Mouse (Mus musculus): ENCODE measurements around the gene Akap11. TPM values are rescaled to one million over a fixed set of nuclear protein-coding genes. Genes with fewer than 3 reads are reported as not detected.
A peak's percentile ranks its signal among the peaks of the same experiment; 100 is the strongest.

The Akap11 gene
- total RNA-seq, 1 experiment: 25.3 TPM

GRCm38 (mm10) chr14:78459121-78459520 is 77.5 kb downstream of the Akap11 start:
- no peaks in the 10 kb centered on the region for H3K36me3 ChIP-seq (ENCODE audit: control insufficient read depth, insufficient read depth, low read length, poor library complexity, severe bottlenecking)
- no peaks in the 10 kb centered on the region for H3K9me3 ChIP-seq (ENCODE audit: control insufficient read depth, insufficient read depth, low read depth, low read length)
- H3K4me3 ChIP-seq (ENCODE audit: insufficient read depth in 1 of 2, low read depth in 1 of 2, low read length in 2 of 2, poor library complexity in 1 of 2, severe bottlenecking in 1 of 2): 0 out of 4 replicates have a peak overlapping the region, but pooled peaks of 1 of the 2 experiments have one; percentile 15
- H3K9ac ChIP-seq (ENCODE audit: insufficient read depth, low read depth, low read length, poor library complexity, severe bottlenecking): no peak overlapping the region
- DNase-seq (ENCODE audit: low read depth, low spot score): no peak
- TF ChIP-seq MAFK (IDR thresholded peaks at IDR 0.05; ENCODE audit: insufficient read depth, low read depth, low read length) (no peak), ZNF384 (IDR thresholded peaks at IDR 0.05; ENCODE audit: low read depth, low read length) (no peak), HCFC1 (IDR thresholded peaks at IDR 0.05; ENCODE audit: borderline replicate concordance, insufficient read depth, low read length) (no peak), CHD2 (IDR thresholded peaks at IDR 0.05; ENCODE audit: low read depth, low read length) (no peak), ZC3H11A (IDR thresholded peaks at IDR 0.05; ENCODE audit: borderline replicate concordance, low read depth, low read length) (no peak)
- no peaks in the 10 kb centered on the region for H3K4me1 ChIP-seq (ENCODE audit: control insufficient read depth in 2 of 2, insufficient read depth in 2 of 2, low read length in 2 of 2, poor library complexity in 1 of 2)
- no peak overlapping the region for H3K27ac ChIP-seq (ENCODE audit: insufficient read depth, low read depth, low read length, poor library complexity, severe bottlenecking)
- in situ Hi-C loops (cut with MboI; ENCODE audit: low sequenced_read_pairs in 2 of 2, unreplicated experiment in 2 of 2): no loop called here

GRCm38 (mm10) chr14:78458705-78459104 is 77.9 kb downstream of the Akap11 start:
- no peak overlapping the region for H3K27ac ChIP-seq (ENCODE audit: insufficient read depth, low read depth, low read length, poor library complexity, severe bottlenecking)
- DNase-seq (ENCODE audit: low read depth, low spot score): no peak
- in situ Hi-C loops (cut with MboI; ENCODE audit: low sequenced_read_pairs in 2 of 2, unreplicated experiment in 2 of 2): no loop called here
- H3K4me1 ChIP-seq (ENCODE audit: control insufficient read depth in 2 of 2, insufficient read depth in 2 of 2, low read length in 2 of 2, poor library complexity in 1 of 2): no peaks in the 10 kb centered on the region
- no peaks in the 10 kb centered on the region for H3K9me3 ChIP-seq (ENCODE audit: control insufficient read depth, insufficient read depth, low read depth, low read length)
- TF ChIP-seq CHD2 (IDR thresholded peaks at IDR 0.05; ENCODE audit: low read depth, low read length): no peak
- no peak for TF ChIP-seq ZC3H11A (IDR thresholded peaks at IDR 0.05; ENCODE audit: borderline replicate concordance, low read depth, low read length)
- TF ChIP-seq HCFC1 (IDR thresholded peaks at IDR 0.05; ENCODE audit: borderline replicate concordance, insufficient read depth, low read length): no peak
- no peak for TF ChIP-seq ZNF384 (IDR thresholded peaks at IDR 0.05; ENCODE audit: low read depth, low read length)
- TF ChIP-seq MAFK (IDR thresholded peaks at IDR 0.05; ENCODE audit: insufficient read depth, low read depth, low read length): no peak
- no peak overlapping the region for H3K9ac ChIP-seq (ENCODE audit: insufficient read depth, low read depth, low read length, poor library complexity, severe bottlenecking)
- H3K36me3 ChIP-seq (ENCODE audit: control insufficient read depth, insufficient read depth, low read length, poor library complexity, severe bottlenecking): no peaks in the 10 kb centered on the region
- H3K4me3 ChIP-seq (ENCODE audit: insufficient read depth in 1 of 2, low read depth in 1 of 2, low read length in 2 of 2, poor library complexity in 1 of 2, severe bottlenecking in 1 of 2): no peak overlapping the region

- DNase-seq (ENCODE audit: low read depth, low spot score): peak; percentile 9
- Histone ChIP-seq H3K9me3 (ENCODE audit: control insufficient read depth, insufficient read depth, low read depth, low read length) (no peaks in the 10 kb centered on the region), H3K9ac (ENCODE audit: insufficient read depth, low read depth, low read length, poor library complexity, severe bottlenecking) (no peak overlapping the region), H3K4me1 (ENCODE audit: control insufficient read depth in 2 of 2, insufficient read depth in 2 of 2, low read length in 2 of 2, poor library complexity in 1 of 2) (no peaks in the 10 kb centered on the region), H3K4me3 (ENCODE audit: insufficient read depth in 1 of 2, low read depth in 1 of 2, low read length in 2 of 2, poor library complexity in 1 of 2, severe bottlenecking in 1 of 2) (no peak overlapping the region), H3K27ac (ENCODE audit: insufficient read depth, low read depth, low read length, poor library complexity, severe bottlenecking) (no peak overlapping the region), H3K36me3 (ENCODE audit: control insufficient read depth, insufficient read depth, low read length, poor library complexity, severe bottlenecking) (no peaks in the 10 kb centered on the region)
- TF ChIP-seq CHD2 (IDR thresholded peaks at IDR 0.05; ENCODE audit: low read depth, low read length) (no peak), MAFK (IDR thresholded peaks at IDR 0.05; ENCODE audit: insufficient read depth, low read depth, low read length) (peak; percentile 50; the same call in 1 of the 2 replicates), HCFC1 (IDR thresholded peaks at IDR 0.05; ENCODE audit: borderline replicate concordance, insufficient read depth, low read length) (no peak)
- in situ Hi-C loops (cut with MboI; ENCODE audit: low sequenced_read_pairs in 2 of 2, unreplicated experiment in 2 of 2): no loop called here
Measured at GRCm38 (mm10) chr14:78454970-78455369, 81.6 kb downstream of the Akap11 start.

GRCm38 (mm10) chr14:78448807-78449406 is 87.7 kb downstream of the Akap11 start:
- Histone ChIP-seq H3K36me3 (ENCODE audit: control insufficient read depth, insufficient read depth, low read length, poor library complexity, severe bottlenecking) (no peaks in the 10 kb centered on the region), H3K4me1 (ENCODE audit: control insufficient read depth in 2 of 2, insufficient read depth in 2 of 2, low read length in 2 of 2, poor library complexity in 1 of 2) (no peaks in the 10 kb centered on the region), H3K4me3 (ENCODE audit: insufficient read depth in 1 of 2, low read depth in 1 of 2, low read length in 2 of 2, poor library complexity in 1 of 2, severe bottlenecking in 1 of 2) (no peak overlapping the region), H3K27ac (ENCODE audit: insufficient read depth, low read depth, low read length, poor library complexity, severe bottlenecking) (no peak overlapping the region), H3K9me3 (ENCODE audit: control insufficient read depth, insufficient read depth, low read depth, low read length) (no peaks in the 10 kb centered on the region), H3K9ac (ENCODE audit: insufficient read depth, low read depth, low read length, poor library complexity, severe bottlenecking) (no peak overlapping the region)
- no peak for TF ChIP-seq HCFC1 (IDR thresholded peaks at IDR 0.05; ENCODE audit: borderline replicate concordance, insufficient read depth, low read length)
- TF ChIP-seq ZNF384 (IDR thresholded peaks at IDR 0.05; ENCODE audit: low read depth, low read length): no peak
- TF ChIP-seq ZC3H11A (IDR thresholded peaks at IDR 0.05; ENCODE audit: borderline replicate concordance, low read depth, low read length): no peak
- TF ChIP-seq MAFK (IDR thresholded peaks at IDR 0.05; ENCODE audit: insufficient read depth, low read depth, low read length): no peak
- TF ChIP-seq CHD2 (IDR thresholded peaks at IDR 0.05; ENCODE audit: low read depth, low read length): no peak
- no peak for DNase-seq (ENCODE audit: low read depth, low spot score)
- in situ Hi-C loops (cut with MboI; ENCODE audit: low sequenced_read_pairs in 2 of 2, unreplicated experiment in 2 of 2): no loop called here

All from ES-E14 (cell line).